Mouse (Mus musculus) MN1 (cell line): Measurements from ENCODE around the gene Kat14.

Experiments
- DNase-seq: peaks from one replicate; pipeline ENCODE4 v3.0.0-alpha.2; 2016; ENCODE audit warnings: low spot score

Kat14 gene

DNA sequence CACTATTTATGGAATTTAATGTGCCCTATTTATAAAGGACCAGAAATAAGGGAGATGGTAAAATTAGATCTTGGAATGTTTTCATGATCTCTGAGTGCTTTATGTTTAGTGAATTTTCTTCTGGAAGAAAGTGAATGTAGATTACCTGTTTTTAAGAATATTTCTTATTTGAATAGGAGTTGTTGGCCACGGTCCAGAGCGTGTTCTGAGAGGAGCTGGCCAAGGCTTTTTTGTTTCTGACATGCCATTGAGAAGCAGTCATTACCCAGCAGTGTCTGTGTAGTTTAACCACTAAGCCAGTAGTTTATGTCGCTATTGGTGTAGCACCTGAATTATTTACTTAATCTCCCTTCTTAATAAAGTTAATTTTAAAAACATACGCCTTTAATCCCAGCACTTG, 13.0 kb downstream of the Kat14 start:
- DNase-seq, result no peak

DNA sequence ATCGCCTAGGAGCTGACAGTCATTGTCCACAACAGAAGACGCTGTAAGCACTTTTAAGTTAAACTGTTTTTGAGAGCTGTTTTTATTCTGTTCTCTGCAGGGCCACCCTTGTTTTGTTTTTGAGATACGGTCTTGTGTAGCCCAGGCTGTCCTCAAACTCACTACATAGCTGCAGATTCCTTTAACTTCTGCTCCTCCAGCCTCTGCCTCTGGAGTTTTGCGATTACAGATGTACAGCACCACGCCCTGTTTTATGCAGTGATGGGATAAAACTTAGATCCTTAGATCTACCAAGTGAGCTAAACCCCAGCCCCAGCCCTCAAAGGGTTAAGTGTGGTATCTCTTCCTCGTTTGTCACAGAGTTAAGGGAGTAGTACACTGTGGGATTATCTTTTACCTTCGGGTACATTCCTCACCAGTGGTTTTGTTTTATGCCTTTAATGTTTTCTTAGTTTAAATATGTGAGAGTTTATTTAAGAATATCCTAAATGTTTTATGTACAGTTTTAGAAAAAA, 13.9 kb downstream of the Kat14 start:
- DNase-seq, result no peak

DNA sequence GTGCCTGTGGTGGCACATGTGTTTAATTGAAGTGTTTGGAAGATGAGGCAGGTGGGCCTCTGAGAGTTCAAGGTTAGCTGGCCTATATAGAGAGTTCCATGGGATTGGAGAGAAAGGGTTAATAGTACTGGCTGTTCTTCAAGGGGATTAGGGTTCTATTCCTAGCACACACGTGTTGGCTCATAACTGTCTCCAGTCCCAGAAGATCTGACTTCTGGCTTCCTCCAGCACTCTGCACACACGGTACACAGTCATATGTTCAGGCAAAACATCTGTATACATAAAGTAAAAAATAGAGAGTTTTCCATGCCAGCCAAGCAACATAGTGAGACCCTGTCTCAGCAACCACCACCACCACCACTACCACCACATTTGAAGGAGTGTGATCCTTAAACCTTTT, 17.5 kb downstream of the Kat14 start:
- DNase-seq, result no peak

DNA sequence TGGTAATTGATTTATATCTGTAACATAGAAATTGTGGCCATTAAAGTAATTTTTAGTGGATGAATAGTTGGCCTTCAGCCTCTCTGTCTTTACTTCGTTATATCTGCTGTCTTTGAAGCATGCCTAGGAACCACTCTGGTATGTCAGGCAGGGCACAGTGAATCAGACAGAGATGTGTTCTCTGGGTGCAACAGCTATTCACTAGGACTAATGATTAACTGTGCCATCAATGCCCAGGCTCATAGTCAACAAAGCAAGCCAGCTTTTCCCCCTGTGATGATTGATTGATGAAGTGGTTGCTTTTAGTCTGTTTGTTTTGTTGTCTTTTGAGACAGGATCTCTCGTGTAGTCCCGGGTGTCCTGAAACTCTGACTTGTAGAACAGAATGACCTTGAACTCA, 19.6 kb downstream of the Kat14 start:
- DNase-seq, result no peak

DNA sequence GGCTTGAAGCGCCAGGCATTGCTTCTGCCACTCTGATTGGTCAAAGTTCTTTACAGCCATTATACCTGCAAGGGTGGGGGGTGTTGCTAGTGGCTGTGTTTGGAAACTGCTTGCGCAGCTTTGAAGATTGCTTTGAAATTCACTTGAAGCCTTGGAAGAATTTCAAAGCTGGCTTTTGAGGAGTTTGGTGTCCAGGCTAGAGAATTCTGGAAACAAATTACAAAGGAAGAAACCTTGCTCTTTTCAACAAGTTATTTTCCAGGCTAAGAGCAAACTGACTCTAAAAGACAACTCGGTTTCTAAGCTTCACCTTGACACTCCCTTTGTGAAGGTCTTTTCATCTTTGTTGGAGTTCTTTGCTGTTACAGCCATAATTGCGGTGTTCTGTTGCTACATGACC, 30.7 kb downstream of the Kat14 start:
- DNase-seq, result no peak

DNA sequence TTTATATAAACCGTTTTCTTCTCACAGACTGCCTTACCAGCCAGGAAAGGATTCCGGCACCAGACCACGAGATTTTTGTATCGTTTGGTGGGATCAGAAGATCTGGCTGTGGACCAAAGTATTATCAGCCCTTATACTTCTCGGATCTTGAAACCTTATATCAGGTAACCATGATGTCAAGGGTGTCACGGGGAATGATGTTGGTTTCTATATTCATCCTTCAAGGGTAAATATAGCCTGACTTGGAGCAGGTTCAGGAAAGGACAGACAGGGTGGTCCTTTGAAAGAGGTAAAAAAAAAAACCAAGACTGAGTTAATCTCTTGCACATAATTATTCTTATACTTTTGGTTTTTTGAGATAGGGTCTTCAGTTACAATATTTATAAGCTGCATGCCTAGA, 31.9 kb downstream of the Kat14 start:
- DNase-seq, result no peak

DNA sequence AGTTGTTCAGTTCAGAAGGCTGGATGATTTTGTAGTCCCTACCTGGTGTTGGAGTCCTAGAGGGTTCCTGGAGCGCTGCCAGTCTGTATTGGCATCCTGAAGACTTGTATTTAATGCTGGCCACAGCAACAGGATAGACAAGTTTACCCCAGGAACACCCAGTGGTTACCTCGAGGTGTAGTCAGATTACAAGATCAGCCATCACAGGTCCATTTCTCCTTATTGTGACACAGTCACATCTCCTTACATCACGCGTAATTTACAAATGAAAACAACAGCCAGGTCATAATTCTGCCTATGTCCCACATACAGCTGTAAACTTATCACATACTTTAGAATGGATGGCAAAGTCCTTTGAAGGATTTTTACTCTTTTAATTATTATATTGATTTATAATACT, 40.3 kb downstream of the Kat14 start:
- no peak for DNase-seq

DNA sequence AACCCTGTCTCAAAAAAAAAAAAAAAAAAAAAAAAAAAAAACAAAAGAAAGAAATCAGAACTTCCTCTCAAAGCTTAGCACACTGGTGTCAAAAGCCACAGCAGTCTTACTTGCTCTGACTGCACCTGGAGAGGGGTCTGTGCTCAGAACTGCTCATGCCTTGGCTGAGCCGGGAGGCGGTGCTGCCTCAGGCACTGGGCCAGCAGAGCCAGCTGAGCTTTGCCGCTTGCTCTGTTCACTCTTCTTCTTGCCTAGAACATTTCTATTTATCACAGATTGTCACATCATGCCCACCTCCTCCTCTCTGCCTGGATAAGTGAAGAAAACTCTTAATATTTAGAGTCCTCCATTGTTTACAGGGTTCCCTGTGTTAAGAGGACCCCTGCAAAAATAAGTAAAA, 41.8 kb downstream of the Kat14 start:
- DNase-seq, result no peak

DNA sequence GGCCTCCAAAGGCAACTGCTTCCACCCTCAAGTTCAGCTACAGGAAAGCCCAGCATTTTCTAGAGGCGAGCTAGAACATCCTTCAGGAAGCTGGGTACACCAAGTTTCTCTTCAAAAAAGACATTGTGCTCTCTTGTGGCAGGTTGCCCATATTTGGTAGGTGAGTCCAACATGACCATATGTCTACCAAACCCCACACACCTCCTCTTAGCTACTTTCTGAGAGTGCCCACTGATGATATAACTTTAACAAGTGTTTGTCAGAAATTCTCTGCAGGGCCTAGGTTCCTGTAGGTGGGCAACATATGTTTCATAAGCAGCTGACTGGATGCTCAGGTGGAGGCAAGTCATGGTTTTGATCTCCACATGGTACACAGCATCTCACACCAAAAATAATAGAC, 45.9 kb downstream of the Kat14 start:
- no peak for DNase-seq

DNA sequence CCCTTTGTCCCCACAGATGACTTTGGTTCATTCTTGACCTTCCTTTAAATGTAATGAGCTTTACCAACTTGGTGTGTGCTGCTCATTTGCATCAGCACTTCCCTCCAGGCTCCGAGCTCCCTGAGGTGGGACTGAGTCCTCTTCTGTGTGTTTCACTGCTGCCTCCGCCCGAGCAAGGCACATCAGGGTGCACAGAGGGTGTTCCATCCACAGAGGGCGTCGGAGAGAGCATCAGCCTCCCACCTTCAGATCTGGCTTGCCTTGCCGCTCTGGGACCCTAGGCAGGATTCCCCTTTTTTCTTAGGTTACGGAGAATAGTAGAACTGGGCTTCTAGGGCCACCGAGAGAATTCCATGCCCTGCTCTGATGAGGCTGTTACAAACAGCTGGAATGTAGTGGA, 48.1 kb downstream of the Kat14 start:
- no peak for DNase-seq

DNA sequence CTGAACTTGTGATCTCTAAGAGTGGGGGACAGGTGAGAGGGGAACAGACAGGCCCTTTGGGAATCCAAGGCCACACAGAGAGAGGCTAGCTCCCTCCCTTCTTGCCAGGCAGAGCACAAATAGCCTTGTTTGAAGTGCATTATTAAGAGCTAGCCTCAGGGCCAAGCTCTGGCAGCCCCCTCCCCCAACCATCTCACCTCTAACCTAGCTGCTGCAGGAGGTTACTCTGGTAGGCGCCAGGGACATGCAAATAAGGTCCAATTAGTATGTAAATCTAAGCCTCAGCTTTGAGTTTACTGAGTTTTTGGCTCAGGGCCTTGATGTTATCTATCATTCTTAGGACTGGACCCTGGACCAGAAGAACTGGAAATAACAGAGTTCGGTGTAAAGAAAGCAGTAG, 49.3 kb downstream of the Kat14 start:
- no peak for DNase-seq

DNA sequence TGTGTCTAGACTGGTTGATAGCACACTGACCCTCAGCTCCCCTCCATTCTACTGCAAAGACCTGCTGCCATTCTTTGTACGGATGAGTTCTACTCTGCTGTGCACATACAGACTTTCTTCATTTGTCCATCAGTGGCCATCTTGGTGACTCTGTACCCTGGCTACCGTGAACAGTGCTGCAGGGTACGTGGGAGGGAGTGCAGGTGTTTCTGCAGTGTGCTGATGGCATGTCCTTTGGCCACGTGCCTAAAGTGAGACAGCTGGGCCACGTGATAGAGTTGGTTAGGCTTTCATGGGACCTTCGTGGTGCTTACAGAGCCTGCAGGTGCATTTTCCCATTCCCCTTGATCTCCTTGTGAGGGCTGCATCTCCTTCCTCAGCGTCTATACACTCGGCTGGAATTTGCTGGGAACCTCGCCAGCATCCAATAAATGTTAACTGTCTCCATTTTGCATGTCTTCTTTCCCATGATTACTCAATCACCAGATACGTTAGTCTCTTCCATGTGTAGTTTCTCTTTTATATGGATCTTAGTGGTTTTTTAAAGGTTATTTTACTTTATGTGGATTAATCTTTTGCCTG, 53.4 kb downstream of the Kat14 start:
- no peak for DNase-seq

DNA sequence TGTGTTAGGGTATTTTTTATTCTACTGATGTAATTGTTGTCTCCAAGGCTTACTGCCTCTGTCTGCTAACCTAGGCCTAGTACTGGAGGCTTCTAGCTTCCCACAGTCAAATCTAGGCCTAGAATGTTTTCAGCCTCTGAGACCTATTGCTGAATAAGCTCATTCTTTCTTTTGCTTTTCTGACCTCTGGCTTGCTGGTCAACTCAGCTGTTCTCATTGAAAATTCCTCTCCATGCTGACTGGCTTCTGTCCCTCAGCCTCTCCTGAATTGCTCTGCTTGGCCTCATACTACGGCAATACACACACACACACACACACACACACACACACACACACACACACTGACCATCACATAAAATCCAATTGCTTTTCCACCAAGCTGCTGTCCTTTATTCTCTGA, 57.0 kb downstream of the Kat14 start:
- no peak for DNase-seq

DNA sequence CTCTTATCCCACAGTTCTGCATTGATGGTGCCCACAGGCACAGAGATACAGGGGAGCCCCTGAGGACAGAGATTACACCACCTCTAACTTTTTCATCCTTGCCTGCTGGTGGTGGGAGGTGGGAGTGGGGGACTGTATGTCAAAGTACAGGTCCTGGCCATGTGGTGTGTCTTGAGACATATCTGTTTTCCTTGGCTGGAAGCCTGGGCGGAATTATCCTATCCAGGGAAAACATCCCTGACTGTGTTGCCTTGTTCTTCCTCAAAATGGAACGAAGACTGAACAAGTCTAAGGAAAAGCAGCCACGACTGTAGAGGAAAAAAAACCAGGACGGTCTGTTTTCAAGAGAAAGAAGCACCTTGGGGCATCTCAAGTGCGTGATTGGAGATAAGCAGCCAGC, 59.1 kb downstream of the Kat14 start:
- DNase-seq, result peak; percentile 27

DNA sequence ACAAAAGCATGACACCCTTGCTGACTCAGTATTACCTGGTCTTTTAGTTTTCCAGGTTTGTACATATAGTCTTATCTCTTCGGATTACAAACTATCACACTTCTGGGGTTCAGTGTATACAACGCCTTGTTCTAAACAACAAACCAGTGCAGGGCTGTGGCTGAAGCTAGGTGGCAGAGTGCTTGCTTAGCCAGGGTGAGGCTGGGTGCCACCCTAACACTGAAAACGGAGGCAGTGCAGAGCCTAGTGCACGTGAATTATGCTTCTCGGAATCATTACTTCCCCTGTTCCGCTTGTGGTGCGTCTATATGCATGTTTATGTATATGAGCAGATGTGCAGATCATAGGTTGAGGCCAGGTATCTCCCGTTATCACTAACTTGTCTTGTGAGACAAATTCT, 59.9 kb downstream of the Kat14 start:
- DNase-seq, result no peak

DNA sequence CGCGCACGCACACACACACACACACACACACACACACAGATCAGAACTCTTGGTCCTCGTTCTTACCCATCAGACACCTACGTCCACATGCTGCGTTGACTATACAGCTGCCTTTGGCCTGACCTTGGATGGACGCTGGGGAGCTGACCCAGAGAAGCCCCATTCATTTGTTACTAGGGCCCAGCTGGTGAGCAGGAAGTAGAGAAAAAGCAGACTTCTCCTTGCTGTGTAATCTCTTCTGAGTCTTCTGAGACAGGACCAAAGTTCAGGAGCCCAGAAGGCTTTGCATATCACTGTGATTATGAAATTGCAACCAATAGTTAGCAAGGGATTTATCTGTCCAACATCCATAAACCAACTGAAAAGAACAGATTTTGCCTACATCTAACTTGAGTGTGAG, 60.4 kb downstream of the Kat14 start:
- DNase-seq, result no peak

DNA sequence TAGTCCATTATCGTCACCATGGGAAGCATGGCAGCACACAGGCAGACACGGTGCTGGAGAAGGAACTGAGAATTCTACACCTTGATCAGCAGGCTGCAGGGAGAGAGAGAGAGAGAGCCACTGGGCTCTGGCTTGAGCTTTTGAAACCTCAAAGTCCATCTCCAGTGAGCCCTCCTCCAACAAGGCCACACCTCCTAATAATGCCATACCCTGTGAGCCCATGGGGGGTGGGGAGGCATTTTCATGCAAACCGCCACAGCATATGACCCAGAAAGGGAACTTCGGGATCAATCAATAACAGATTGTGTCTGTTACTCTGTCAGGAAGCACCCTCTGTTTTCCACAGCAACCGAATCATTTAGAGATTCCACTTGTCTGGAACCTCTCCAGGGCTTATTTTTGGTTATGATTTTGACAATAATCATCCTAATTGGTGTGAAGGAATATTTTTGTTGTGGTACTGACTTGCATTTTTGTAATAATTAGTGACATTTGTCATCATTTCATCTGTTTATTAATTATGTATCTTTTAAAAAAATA, 62.6 kb downstream of the Kat14 start:
- DNase-seq, result no peak

DNA sequence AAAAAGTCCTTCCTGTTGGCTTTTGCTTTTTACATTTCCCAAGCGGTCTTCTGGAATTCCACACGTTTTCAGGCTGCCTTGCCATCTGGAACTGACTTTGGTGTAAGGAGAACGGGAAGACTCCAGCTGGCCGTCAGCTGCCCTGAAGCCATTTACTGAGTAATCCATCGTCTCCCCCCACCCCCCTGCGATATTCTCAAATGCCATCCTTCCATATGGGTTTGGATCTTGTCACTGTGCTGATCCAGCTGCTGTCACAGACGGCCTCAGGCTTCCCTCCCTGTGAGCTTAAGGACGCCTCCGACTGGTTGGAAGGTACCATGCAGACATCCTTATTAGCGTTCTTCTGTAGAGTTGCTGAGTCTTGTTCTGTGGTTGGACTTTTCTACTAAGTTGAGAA, 66.9 kb downstream of the Kat14 start:
- DNase-seq, result no peak

DNA sequence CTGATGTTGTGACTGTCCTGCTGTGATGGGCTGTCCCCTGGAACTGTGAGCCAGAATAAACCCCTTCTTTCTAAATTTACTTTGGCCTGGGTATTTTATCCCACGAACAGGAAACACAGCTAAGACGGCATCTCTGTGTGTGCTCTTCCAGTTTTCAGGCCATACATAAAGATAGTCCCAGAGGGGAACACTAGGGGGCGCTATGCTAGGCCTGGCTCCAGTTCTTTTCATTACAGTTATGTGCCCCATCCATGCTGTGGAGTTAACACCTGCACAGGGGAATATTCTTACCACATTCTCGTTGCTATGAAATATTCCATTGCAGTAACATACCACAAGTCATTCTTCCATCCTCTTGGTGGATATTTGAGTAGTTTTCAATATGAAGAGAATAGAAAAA, 69.6 kb downstream of the Kat14 start:
- no peak for DNase-seq

DNA sequence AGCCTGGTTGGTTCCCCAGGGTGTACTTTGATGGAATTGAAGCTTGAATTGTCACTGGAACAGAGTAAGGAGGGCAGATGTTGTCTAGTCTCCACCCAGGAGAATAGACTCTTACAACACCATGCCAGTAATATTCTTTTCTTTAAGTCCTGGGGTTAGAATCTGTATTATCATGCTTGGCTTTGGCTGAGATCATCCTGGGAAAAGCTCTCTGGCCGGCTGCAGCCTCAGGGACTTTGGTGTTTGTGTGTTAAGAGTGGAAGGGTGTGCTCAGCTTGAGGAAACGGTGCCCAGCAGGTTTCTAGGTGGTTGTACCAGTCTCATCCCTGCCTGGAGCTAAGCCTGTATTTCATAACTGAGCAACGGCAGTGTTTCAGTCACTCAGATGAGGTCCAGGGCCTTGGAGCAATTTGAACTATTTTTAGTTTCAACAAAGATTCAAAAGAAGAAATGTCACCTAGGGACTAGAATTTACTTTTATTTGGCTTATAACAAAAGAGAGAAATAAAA, 70.5 kb downstream of the Kat14 start:
- no peak for DNase-seq

DNA sequence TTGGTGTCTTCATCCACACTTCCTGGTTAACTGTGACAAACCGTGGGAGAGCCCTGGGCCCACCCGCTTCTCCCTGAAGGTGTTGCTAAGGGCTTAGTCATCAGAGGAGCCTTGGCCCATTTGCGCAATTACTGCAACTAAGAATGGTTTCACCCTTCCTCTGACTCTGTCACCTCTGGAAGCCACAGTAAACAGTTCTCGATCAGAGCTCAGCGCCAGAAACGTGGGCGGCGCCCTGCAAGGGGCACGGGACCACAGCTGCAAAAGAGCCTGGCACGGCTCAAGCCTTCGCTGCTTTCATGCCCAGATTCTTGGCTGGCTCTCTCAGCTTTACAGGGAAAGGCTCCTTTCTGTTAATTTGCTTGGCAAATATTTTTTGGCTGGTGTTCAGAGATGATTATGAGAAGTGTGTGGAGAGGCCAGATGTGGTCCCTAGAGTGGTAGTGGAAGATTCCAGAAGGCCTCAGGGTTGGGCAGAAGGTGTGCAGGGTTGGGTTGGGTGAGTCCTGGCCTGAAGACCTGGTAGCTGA, 72.7 kb downstream of the Kat14 start:
- peak; percentile 77 for DNase-seq

DNA sequence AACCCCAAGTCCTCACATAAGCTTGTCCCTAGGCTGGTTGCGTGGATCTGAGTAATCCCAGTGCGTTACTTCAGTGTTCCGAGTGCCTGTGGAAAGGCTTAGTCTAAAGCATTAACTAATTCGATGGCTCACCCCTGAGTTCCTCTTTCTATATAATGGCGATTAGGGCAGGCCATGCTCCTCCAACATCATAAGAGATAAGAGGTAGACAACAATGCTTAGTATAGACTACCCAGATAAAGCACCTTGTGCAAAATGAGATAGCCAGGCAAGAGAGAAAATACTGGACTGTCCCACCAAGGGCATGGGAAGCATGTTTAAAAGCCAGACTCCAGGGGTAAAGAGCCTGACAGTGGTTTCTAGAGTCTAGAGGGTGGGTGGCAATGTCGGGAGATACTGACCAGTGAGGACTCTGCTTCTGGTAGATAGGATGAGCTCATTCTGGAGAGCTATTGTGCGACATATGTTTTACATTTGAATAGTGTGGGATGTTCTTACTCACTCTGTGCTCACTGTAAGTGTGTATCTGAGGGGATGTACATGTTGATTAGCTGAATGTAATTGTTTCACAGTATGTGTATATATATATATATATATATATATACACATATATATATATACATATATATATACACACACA, 77.7 kb downstream of the Kat14 start:
- DNase-seq, result no peak

DNA sequence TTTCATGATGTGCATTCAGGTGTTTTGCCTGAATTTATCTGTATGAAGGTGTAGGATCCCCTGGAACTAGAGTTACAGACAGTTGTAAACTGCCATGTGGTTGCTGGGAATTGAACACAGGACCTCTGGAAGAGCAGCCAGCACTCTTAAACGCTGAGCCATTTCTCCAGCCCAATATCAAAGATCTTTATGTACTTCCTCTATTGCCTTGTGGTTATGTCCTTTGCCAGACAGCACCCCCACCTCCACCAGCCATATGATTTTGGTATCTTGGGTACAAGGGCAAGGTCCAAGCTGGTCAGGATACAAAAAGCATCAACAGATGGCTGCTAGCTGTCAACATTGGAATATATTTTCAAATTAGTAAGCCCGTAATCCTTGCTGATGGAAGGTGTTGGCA, 81.6 kb downstream of the Kat14 start:
- DNase-seq, result no peak
